Mouse (Mus musculus) small intestine, adult 2 months (tissue): ENCODE data around the gene Gm47283.
"Not testable (repeated sequence)": the region's sequence is repeated elsewhere in the genome, so short reads cannot be mapped to it uniquely, and the experiment has no call there.

Experiments
- CTCF ChIP-seq: fragments of 200-500 bp; IDR thresholded peaks from 2 replicates; pipeline ENCODE4 v1.5.1; 2012; ENCODE audit warnings: low read depth, mild to moderate bottlenecking, control low read depth, inconsistent platforms, low read length, moderate library complexity, mixed read lengths; ENCODE audit not compliant: insufficient replicate concordance, insufficient read length; ENCODE audit errors: extremely low read depth
- POLR2A ChIP-seq: fragments of 200-500 bp; IDR thresholded peaks from 2 replicates; pipeline ENCODE4 v1.6.1; 2012; ENCODE audit warnings: low read depth, mild to moderate bottlenecking, control low read depth, inconsistent platforms, low read length, moderate library complexity

DNA sequence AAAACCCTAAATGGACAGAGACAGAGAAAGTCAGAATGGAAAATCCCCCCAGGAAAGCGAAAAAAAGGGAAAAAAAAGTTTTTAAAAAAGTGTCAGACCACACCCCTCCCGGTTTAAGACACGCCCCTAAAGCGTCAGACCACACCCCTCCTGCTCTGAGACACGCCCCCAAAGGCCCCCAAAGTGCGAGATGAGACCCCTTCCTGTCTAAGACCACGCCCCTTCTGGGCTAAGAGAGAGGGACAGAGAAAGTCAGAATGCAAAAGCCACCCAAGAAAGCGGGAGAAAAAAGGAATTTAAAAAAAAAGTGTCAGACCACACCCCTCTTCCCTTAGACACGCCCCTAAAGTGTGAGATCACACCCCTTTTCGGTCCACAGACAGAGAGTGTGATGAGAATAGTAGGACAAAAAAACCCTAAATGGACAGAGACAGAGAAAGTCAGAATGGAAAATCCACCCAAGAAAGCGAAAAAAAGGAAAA lies 45.0 kb upstream of the Gm47283 start:
- TF ChIP-seq CTCF, POLR2A: not testable (repeated sequence)
